Comparison of ENCODE assay signal across 9 mouse cellular contexts in genomic region chr9:61434062-61434461, GRCm38 (mm10).
DNase-seq lines count a peak whose midpoint lies in the region; ATAC-seq and TF ChIP-seq lines count a peak whose summit lies in the region.
"Had no signal": no experiment of that assay in that cellular context is flagged by ENCODE, and none has a peak within 500 bp of the region (broad histone marks: within the 10 kb centered on the region; RNA-seq: fewer than 3 reads in every experiment).

No protein-coding gene starts in this region.

- H3K4me3 ChIP-seq in forebrain, embryonic 15.5 days = no peak overlapping the region
- H3K4me3 ChIP-seq in heart, embryonic 10.5 days = no peak overlapping the region
- no peak overlapping the region for H3K4me3 ChIP-seq in kidney, adult 2 months (ENCODE audit: insufficient read depth, low read depth, low read length)
- H3K4me3 ChIP-seq: megakaryocyte, embryonic 14.5 days had no signal

- no peak overlapping the region for H3K4me2 ChIP-seq in forebrain, embryonic 15.5 days (replicated peaks)

- H3K27me3 ChIP-seq in forebrain, embryonic 15.5 days = no peaks in the 10 kb centered on the region; the same call in 1 of the 2 replicates
- peaks cover 63% of the 10 kb centered on the region for H3K27me3 ChIP-seq in heart, embryonic 10.5 days (ENCODE audit: insufficient read depth, poor library complexity, severe bottlenecking)
- H3K27me3 ChIP-seq in kidney, adult 2 months (replicated peaks; ENCODE audit: control insufficient read depth, insufficient read depth, low read length) = no peaks in the 10 kb centered on the region

- H3K4me1 ChIP-seq in forebrain, embryonic 15.5 days = peaks cover 25% of the 10 kb centered on the region
- H3K4me1 ChIP-seq in heart, embryonic 10.5 days = peaks cover 16% of the 10 kb centered on the region
- no peaks in the 10 kb centered on the region for H3K4me1 ChIP-seq in kidney, adult 2 months (ENCODE audit: control insufficient read depth, insufficient read depth, low read length)
- H3K4me1 ChIP-seq: megakaryocyte, embryonic 14.5 days had no signal

- ATAC-seq in forebrain, embryonic 15.5 days (replicated peaks) = peak; percentile 89

- no peak for TF ChIP-seq CTCF in kidney, adult 2 months (conservative IDR thresholded peaks at IDR 0.05; ENCODE audit: insufficient read depth, insufficient read length, low read depth, low read length)

- no peaks in the 10 kb centered on the region for H3K9me3 ChIP-seq in forebrain, embryonic 15.5 days
- no peaks in the 10 kb centered on the region for H3K9me3 ChIP-seq in heart, embryonic 10.5 days

- DNase-seq in thymus, postnatal 4 days = peak; percentile 29
- no peak for DNase-seq in thymus, adult 18-20 months
- DNase-seq in left cerebral cortex, adult 9 months (ENCODE audit: low spot score in 2 of 2) = peak; percentile 47 to 56
- peak; percentile 31 to 45 for DNase-seq in right cerebral cortex, adult 2 months (ENCODE audit: low spot score in 2 of 2)
- DNase-seq in heart, embryonic 10.5 days (ENCODE audit: low spot score) = no peak
- no peak for DNase-seq in kidney, adult 2 months
- no peak for DNase-seq in c-Kit-positive CD71-positive TER-119-positive erythroid progenitor cells, embryonic 14.5 days (ENCODE audit: low spot score)

- H3K9ac ChIP-seq in forebrain, embryonic 15.5 days (replicated peaks) = no peak overlapping the region

- peak overlapping the region; percentile 60 for H3K27ac ChIP-seq in forebrain, embryonic 15.5 days (replicated peaks)
- no peak overlapping the region for H3K27ac ChIP-seq in heart, embryonic 10.5 days
- H3K27ac ChIP-seq in kidney, adult 2 months (ENCODE audit: insufficient read depth, low read depth, low read length) = no peak overlapping the region

- no peaks in the 10 kb centered on the region for H3K36me3 ChIP-seq in forebrain, embryonic 15.5 days
- no peaks in the 10 kb centered on the region for H3K36me3 ChIP-seq in heart, embryonic 10.5 days
- H3K36me3 ChIP-seq in kidney, adult 2 months (ENCODE audit: control insufficient read depth, insufficient read depth, low read length) = no peaks in the 10 kb centered on the region

- no peak for TF ChIP-seq POLR2A in kidney, adult 2 months (IDR thresholded peaks at IDR 0.05; ENCODE audit: low read depth, low read length)

- WGBS in forebrain, embryonic 15.5 days = 10% methylated on average over 11 of the region's 11 CpGs
- WGBS in heart, embryonic 10.5 days = 18% methylated on average over 11 of the region's 11 CpGs
- 63% methylated on average over 11 of the region's 11 CpGs for WGBS in kidney, adult 2 months

Comparison
In these comparisons a context has a peak if more than half of its experiments do, and no peak if none do; other contexts are left out.
1. DNase-seq: peak in thymus, postnatal 4 days (single experiment), left cerebral cortex, adult 9 months (2 of 2) and right cerebral cortex, adult 2 months (2 of 2); none in thymus, adult 18-20 months (0 of 2), heart, embryonic 10.5 days (single experiment), kidney, adult 2 months (single experiment) and c-Kit-positive CD71-positive TER-119-positive erythroid progenitor cells, embryonic 14.5 days (single experiment).